Mouse (Mus musculus) lung, adult 2 months (tissue): ENCODE data around the gene Klhl7. TPM values are rescaled to one million over a fixed set of nuclear protein-coding genes. Genes with fewer than 3 reads are reported as not detected.
A peak's percentile ranks its signal among the peaks of the same experiment; 100 is the strongest.

ENCODE experiments used
- DNase-seq: peaks from one replicate; pipeline ENCODE4 v3.0.0; 2022
- H3K4me1 ChIP-seq: fragments of 200-500 bp; 2 replicates; pipeline ENCODE4 v1.6.1; 2011; ENCODE audit warnings: low read length; ENCODE audit not compliant: control insufficient read depth, insufficient read depth
- H3K4me3 ChIP-seq: fragments of 200-500 bp; replicated peaks from 2 replicates; pipeline ENCODE3; 2011; ENCODE audit warnings: low read depth, mild to moderate bottlenecking, control low read depth, low read length; ENCODE audit errors: extremely low read depth
- CTCF ChIP-seq: fragments of 200-500 bp; IDR thresholded peaks from 2 replicates; pipeline ENCODE4 v1.5.1; 2011; ENCODE audit warnings: mild to moderate bottlenecking, low read length, control low read depth; ENCODE audit not compliant: insufficient read depth
- POLR2A ChIP-seq: fragments of 200-500 bp; IDR thresholded peaks from 2 replicates; pipeline ENCODE4 v1.6.1; 2011; ENCODE audit warnings: low read depth, mild to moderate bottlenecking, control low read depth, low read length, borderline replicate concordance; ENCODE audit errors: extremely low read depth
- WGBS: fragments of 180-500 bp; shearing (Covaris S2); methylation state at CpG from one replicate; pipeline ENCODE4 v1.1.7; 2018; 5-methylcytosine and 5-hydroxymethylcytosine counted together
- polyA plus RNA-seq: library from polyadenylated mRNA; depleted of rRNA; stranded (reverse); fragments of >200 nt; gene quantifications from 2 replicates; pipeline ENCODE4 v1.2.3, GENCODE M21; 2012

The Klhl7 gene
- polyA plus RNA-seq, 1 experiment = 5.9 TPM

DNA sequence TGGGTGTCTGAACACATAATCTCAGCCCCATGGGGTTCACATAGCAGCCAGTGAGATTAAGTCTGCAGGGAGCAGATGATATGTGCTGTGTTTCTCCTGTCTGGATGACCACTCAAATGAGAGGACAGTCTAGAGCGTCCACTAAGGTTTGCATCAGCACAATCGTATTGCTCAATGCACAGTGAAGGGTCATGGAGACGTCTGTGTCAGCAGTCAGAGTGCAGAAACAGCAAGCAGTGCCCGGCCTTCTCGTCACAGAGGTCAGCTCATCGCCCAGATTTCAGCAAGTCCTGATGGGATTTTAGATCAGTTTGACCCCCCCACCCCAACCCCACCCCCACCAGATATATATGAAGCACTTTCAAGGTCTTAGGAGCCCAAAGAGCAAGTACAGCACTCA, 31.4 kb upstream of the Klhl7 start:
- WGBS = 60% methylated on average over 6 of the region's 6 CpGs
- no peak overlapping the region for H3K4me3 ChIP-seq
- no peaks in the 10 kb centered on the region for H3K4me1 ChIP-seq
- TF ChIP-seq CTCF = no peak
- no peak for TF ChIP-seq POLR2A
- DNase-seq = no peak

DNA sequence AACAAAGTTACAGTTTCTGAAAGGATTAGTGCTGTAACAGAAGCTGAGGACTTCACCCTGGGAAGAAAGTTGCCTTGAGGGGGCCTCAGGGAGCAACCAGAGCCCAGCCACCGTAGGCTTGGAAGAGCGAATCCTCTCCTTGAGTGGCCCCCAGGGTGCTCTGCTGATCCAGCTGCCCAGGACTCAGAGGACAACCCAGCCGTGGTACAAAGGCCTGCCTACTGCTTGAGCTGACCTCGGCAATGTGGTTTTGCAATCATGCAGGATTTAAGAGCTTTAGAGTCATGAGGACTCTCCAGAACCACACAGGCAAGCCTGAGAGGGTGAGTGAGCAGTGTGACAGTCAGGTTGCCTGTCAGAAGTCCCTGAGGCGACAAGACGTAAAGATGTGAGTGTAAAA, 28.4 kb upstream of the Klhl7 start:
- no peak overlapping the region for H3K4me3 ChIP-seq
- peak; percentile 34 for DNase-seq
- TF ChIP-seq CTCF (no peak), POLR2A (peak; percentile 18; the same call in 1 of the 2 replicates)
- no peaks in the 10 kb centered on the region for H3K4me1 ChIP-seq
- WGBS = 59% methylated on average over 6 of the region's 6 CpGs

DNA sequence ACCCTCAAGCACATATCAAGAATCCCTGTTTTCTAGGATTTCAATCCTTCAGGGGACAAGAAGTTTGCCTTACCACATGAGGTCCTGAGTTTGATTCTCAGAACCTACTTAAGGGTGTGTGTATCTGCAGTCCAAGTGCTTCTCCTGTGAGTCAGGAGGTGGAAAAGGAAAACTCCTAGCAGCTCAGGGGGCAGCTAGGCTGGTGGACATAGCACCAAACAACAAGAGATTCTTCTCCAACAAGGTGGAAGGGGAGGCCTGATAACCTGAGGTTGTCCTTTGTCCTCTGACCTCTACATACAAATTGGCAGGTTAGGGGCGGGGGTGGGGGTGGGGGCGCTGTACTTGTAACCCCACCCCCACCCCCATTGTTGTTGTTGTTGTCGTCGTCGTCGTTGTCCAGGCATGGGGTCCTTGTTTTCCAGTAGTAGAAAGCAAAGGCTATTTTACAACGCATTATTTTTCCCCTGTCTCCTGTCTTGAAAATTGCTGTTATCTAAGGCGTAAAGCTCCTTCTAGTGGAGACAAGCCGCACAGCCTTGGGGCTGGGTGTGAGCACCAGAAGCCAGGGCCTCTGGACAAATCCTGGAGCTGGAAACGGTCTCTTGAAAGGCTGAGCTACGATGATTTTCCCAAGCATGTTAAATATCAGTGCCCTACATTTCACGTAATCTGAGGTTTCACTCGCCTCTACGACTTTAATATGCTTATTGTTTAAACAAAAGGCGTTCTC, 23.3 kb upstream of the Klhl7 start:
- no peaks in the 10 kb centered on the region for H3K4me1 ChIP-seq
- H3K4me3 ChIP-seq = peak overlapping the region; percentile 59
- peak; percentile 57 for DNase-seq
- 2% methylated on average over 15 of the region's 15 CpGs for WGBS
- TF ChIP-seq CTCF = peak; percentile 72
- TF ChIP-seq POLR2A = no peak

DNA sequence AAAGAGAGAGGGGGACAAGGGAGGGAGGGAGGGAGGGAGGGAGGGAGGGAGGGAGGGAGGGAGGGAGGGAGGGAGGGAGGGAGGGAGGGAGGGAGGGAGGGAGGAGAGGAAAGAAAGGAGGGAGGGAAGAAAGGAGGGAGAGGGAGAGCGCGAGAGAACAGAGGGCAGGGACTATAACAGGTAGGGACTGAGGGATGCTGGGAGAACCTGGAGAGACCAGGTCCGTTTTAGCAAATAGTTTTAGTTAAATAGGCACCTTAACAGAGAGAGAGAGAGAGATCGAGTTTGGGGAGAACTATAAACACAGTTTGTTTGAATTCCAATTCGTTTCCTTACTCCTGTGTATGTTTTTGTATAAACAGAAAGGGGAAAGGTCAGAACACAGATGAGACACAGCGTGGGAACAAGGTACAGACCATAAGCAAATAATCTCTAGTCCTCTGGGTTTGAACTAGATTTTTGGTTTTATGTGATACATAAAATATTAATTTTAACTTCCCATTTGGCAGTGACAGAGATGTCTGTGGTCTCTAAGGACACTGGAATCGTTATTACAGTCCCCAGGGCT, 22.6 kb upstream of the Klhl7 start:
- H3K4me1 ChIP-seq = no peaks in the 10 kb centered on the region
- peak overlapping the region; percentile 59 for H3K4me3 ChIP-seq
- TF ChIP-seq CTCF (no peak), POLR2A (no peak)
- DNase-seq = no peak
- WGBS = 20% methylated on average over 7 of the region's 7 CpGs

DNA sequence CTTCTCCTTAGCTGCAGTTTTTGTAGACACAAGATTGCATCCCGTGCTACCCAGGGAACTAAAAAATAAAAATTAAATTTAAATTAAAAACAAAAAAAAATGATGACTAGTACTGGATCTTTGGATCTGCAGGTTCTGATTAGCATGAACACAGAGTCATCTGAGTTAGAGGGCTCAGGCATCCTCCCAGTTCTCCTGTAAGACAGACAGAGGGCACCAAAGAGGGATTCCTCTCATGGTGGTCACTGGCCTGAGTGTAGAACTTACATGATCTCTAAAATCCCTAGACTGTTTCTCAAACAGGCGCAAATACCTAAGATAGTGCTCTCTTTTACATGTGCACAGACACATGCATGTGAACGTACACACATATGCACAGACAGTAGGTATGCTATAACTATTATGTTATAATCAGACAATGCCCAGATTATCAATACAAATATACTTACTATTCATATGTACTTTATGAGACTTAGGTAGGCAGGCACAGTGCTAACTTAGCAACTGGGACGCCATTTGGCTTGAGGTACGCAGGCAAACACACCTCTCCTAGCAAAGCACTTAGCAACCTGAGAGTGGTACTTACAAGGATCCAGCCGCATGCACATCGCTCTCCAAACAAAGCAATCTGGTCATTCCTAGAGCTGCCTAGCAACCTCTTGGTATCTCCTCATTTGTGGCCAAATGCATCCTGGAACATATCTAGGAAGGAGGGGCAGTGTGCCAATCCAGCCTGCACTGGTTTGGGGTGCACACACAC, 21.8 kb upstream of the Klhl7 start:
- TF ChIP-seq POLR2A = no peak
- TF ChIP-seq CTCF = no peak
- 67% methylated on average over 7 of the region's 7 CpGs for WGBS
- peak; percentile 12 for DNase-seq
- no peak overlapping the region for H3K4me3 ChIP-seq
- no peaks in the 10 kb centered on the region for H3K4me1 ChIP-seq

DNA sequence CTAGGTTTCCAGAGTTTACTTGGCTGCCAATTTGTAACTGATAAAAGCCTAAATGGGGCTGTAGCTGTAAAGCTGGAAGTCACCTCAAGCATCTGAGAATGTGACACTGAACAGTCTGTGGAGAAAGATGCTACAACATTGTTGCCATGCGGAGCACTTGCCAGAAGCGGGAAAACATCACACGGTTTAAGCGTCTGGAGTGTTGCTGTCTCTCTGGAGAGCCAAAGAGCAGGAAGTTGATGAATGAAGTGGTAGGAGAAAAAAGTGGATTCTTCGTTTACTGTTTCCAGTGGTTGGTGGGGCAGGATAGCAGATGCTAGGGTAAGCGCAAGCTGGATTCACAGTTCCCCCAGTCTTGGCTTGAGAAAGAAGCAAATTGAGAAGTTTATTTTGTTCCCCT, 19.6 kb upstream of the Klhl7 start:
- 38% methylated on average over 6 of the region's 6 CpGs for WGBS
- Histone ChIP-seq H3K4me1 (no peaks in the 10 kb centered on the region), H3K4me3 (no peak overlapping the region)
- DNase-seq = no peak
- no peak for TF ChIP-seq POLR2A
- TF ChIP-seq CTCF = no peak

DNA sequence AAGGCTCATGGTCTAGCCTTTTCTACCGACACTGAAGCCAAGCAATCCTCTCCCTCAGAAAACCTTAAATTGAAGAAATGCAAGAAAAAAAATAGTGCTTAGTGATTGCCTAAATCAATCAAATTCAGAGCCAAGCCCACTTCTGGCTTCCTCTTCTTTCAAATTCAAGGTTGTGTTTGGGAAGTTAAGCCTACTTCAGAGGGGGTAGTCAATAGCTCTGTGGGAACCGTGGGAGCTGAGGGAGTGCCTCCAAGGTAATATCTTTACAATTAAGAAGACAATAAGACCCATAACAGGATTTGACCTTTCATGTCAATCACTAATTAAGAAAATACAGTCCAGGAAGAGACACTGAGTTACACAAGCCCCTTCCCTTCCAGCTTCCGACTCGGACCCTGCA, 15.6 kb upstream of the Klhl7 start:
- H3K4me1 ChIP-seq = no peaks in the 10 kb centered on the region
- no peak for TF ChIP-seq POLR2A
- no peak for TF ChIP-seq CTCF
- DNase-seq = no peak
- no peak overlapping the region for H3K4me3 ChIP-seq
- 78% methylated on average over 4 of the region's 4 CpGs for WGBS

DNA sequence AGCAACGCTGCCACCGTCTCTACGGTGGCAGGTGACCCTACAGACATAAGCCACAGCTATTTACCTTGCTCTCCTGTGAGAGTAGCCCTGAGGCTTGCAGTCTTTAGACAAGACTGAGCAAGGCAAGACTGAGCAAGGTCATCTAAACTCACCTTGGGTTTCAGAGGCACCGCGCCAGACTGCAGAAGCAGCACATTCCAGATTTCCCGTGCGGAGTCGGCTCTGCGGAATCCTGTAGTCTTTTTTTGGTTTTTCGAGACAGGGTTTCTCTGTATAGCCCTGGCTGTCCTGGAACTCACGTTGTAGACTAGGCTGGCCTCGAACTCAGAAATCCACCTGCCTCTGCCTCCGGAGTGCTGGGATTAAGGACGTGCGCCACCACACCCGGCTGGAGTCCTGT, 14.2 kb upstream of the Klhl7 start:
- Histone ChIP-seq H3K4me3 (no peak overlapping the region), H3K4me1 (no peaks in the 10 kb centered on the region)
- WGBS = 83% methylated on average over 16 of the region's 16 CpGs

DNA sequence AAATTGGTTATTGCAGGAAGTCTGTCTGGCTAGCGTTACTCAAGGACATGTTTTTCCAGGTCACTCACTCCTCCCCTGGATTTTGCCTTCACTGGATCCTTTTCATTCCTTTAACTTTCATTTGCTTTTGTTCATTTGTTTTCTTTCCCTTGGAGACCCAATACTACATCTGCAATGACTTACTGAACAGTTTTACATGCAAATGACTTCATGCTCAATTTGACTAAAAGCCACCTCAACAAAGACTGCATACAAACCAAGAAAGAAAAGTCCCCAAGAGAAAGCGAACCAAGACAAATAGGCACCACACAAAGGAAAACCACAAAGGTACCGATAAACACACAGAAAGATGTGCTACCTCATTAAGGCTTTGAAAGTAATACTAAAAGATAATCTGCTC, 13.5 kb upstream of the Klhl7 start:
- TF ChIP-seq CTCF = no peak
- Histone ChIP-seq H3K4me1 (no peaks in the 10 kb centered on the region), H3K4me3 (no peak overlapping the region)
- WGBS = 72% methylated on average over 3 of the region's 3 CpGs
- DNase-seq = no peak

More for the DNA sequence above, 14.2 kb upstream of the Klhl7 start:
- no peak for DNase-seq
- TF ChIP-seq POLR2A (no peak), CTCF (no peak)
